Mouse (Mus musculus): Measurements from ENCODE around the gene Ckm. TPM values are rescaled to one million over a fixed set of nuclear protein-coding genes. Genes with fewer than 3 reads are reported as not detected.

Gene Ckm
- polyA plus RNA-seq (2012; rRNA removed) = 0.40 and 0.76 TPM in 2 replicates

GRCm38 (mm10) chr7:19404476-19404875 is at the start of gene Ckm:
TSS of gene Ckm (plus strand) at chr7:19404776.

GRCm38 (mm10) chr7:19359299-19359891 is 45.2 kb upstream of the Ckm start, which contains the start of the genes Cd3eap and Ppp1r13l:
TSS of gene Cd3eap (minus strand) at chr7:19359483.
TSS of gene Ppp1r13l (plus strand) at chr7:19359749.

GRCm38 (mm10) chr7:19381377-19382165 is 23.0 kb upstream of the Ckm start, which contains the start of gene Ercc2:
TSS of gene Ercc2 (plus strand) at chr7:19382010.

GRCm38 (mm10) chr7:19403731-19404296 is 762 bp upstream of the Ckm start, which contains the start of gene Klc3:
TSS of gene Klc3 (minus strand) at chr7:19404104.

GRCm38 (mm10) chr7:19458591-19459111 is 54.1 kb downstream of the Ckm start, which contains the start of gene Mark4:
TSS of gene Mark4 (minus strand) at chr7:19458821.

GRCm38 (mm10) chr7:19462884-19463381 is 58.4 kb downstream of the Ckm start, which contains the start of gene Exoc3l2:
TSS of gene Exoc3l2 (plus strand) at chr7:19463331.

Other genes with a start within 250 kb of the Ckm start
- gene Gipr, start 238.6 kb upstream of the Ckm start, polyA plus RNA-seq (2012; rRNA removed) = 2.4 and 3.1 TPM in 2 replicates
- 26.1 and 34.5 TPM in 2 replicates for gene Eml2, start 228.4 kb upstream of the Ckm start, polyA plus RNA-seq (2012; rRNA removed)
- 1.6 and 4.5 TPM in 2 replicates for gene Gpr4, start 192.2 kb upstream of the Ckm start, polyA plus RNA-seq (2012; rRNA removed)
- 24.3 and 29.1 TPM in 2 replicates for gene Opa3, start 176.4 kb upstream of the Ckm start, polyA plus RNA-seq (2012; rRNA removed)
- 67.2 and 70.5 TPM in 2 replicates for gene Vasp, start 133.0 kb upstream of the Ckm start, polyA plus RNA-seq (2012; rRNA removed)
- 0.10 and 0.32 TPM in 2 replicates for gene Ppm1n, start 124.7 kb upstream of the Ckm start, polyA plus RNA-seq (2012; rRNA removed)
- 46.8 and 47.1 TPM in 2 replicates for gene Rtn2, start 122.2 kb upstream of the Ckm start, polyA plus RNA-seq (2012; rRNA removed)
- gene Fosb, start 94.7 kb upstream of the Ckm start, polyA plus RNA-seq (2012; rRNA removed) = 0.06 and 0.07 TPM in 2 replicates
- 63.7 and 67.6 TPM in 2 replicates for gene Ercc1, start 60.0 kb upstream of the Ckm start, polyA plus RNA-seq (2012; rRNA removed)
- gene Cd3eap, start 45.3 kb upstream of the Ckm start, polyA plus RNA-seq (2012; rRNA removed) = 13.1 and 16.6 TPM in 2 replicates
- gene Ppp1r13l, start 45.0 kb upstream of the Ckm start, polyA plus RNA-seq (2012; rRNA removed) = 11.1 and 11.8 TPM in 2 replicates
- gene Ercc2, start 22.8 kb upstream of the Ckm start, polyA plus RNA-seq (2012; rRNA removed) = 53.3 and 59.0 TPM in 2 replicates
- 1.8 and 2.0 TPM in 2 replicates for gene Klc3, start 672 bp upstream of the Ckm start, polyA plus RNA-seq (2012; rRNA removed)
- gene Mark4, start 54.0 kb downstream of the Ckm start, polyA plus RNA-seq (2012; rRNA removed) = 33.8 and 41.7 TPM in 2 replicates
- 2.1 and 2.9 TPM in 2 replicates for gene Exoc3l2, start 58.6 kb downstream of the Ckm start, polyA plus RNA-seq (2012; rRNA removed)
- 6.3 and 9.5 TPM in 2 replicates for gene Bloc1s3, start 103.6 kb downstream of the Ckm start, polyA plus RNA-seq (2012; rRNA removed)
- 36.1 and 56.2 TPM in 2 replicates for gene Trappc6a, start 103.6 kb downstream of the Ckm start, polyA plus RNA-seq (2012; rRNA removed)
- 0.10 and 0.15 TPM in 2 replicates for gene Nkpd1, start 113.1 kb downstream of the Ckm start, polyA plus RNA-seq (2012; rRNA removed)
- gene Ppp1r37, start 158.3 kb downstream of the Ckm start, polyA plus RNA-seq (2012; rRNA removed) = 59.4 and 66.9 TPM in 2 replicates
- 1.0 and 1.3 TPM in 2 replicates for gene Zfp296, start 172.5 kb downstream of the Ckm start, polyA plus RNA-seq (2012; rRNA removed)
- gene Gemin7, start 172.8 kb downstream of the Ckm start, polyA plus RNA-seq (2012; rRNA removed) = 40.7 and 66.6 TPM in 2 replicates
- gene Clasrp, start 199.7 kb downstream of the Ckm start, polyA plus RNA-seq (2012; rRNA removed) = 134 and 154 TPM in 2 replicates
- 2.4 and 4.4 TPM in 2 replicates for gene Relb, start 224.7 kb downstream of the Ckm start, polyA plus RNA-seq (2012; rRNA removed)